Mouse (Mus musculus) cerebellum, adult 8-10 months (tissue): ENCODE results near the gene Ifnar2.
"Not testable (repeated sequence)": the region's sequence is repeated elsewhere in the genome, so short reads cannot be mapped to it uniquely, and the experiment has no call there.

Experiments used
- DNase-seq: peaks from one replicate; pipeline ENCODE4 v3.0.0; 2022

The Ifnar2 gene

GRCm38 (mm10) chr16:91432720-91433328 is 60.2 kb downstream of the Ifnar2 start:
- DNase-seq, result no peak

DNA sequence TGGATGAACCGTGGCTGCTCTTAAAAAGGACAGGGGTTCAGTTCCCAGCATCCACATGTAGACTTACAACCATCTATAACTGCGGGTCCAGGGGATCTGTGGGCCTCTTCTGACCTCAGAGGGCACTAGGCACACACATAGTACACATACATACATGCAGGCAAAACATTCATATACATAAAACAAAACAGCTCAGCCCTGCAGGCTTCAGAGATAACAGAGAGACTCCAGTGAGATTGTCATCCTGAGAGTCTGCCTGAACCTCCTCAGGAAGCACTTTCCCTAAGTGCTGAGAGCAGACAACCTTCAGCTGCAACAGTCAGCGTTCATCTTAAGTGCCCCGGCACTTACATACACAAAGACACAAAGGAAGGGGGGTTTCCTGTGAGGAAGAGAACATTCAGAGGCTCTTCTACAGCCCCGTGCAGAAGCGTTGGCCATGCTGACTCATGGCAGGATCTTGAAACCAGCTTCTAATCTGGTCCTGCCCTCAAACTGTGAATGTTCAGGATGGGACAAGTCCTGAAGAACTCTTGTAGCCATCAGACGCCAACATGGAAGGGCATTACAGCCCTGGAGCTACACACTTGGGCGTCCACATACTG is 60.8 kb downstream of the Ifnar2 start:
- no peak for DNase-seq

DNA sequence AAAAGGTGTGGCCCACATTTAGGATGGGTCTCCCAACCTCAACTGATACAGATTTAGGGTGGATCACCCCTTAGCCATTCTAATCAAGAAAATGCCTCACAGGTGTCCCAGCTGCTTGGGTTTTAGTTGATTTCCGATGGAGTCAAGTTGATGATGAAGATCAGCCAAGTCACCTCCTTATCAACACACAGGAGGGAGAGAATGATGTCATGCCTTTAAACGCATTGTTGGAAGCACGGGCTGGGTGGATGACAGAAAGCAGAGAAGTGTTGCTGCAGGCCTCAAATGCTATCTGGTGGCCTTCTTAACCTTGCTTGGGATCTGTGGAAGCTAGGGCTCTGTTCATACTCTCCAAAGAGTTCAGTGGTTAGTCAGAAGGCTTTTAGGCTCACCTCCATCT is 61.5 kb downstream of the Ifnar2 start:
- DNase-seq, result no peak

GRCm38 (mm10) chr16:91438081-91438480 is 65.5 kb downstream of the Ifnar2 start:
- no peak for DNase-seq

DNA sequence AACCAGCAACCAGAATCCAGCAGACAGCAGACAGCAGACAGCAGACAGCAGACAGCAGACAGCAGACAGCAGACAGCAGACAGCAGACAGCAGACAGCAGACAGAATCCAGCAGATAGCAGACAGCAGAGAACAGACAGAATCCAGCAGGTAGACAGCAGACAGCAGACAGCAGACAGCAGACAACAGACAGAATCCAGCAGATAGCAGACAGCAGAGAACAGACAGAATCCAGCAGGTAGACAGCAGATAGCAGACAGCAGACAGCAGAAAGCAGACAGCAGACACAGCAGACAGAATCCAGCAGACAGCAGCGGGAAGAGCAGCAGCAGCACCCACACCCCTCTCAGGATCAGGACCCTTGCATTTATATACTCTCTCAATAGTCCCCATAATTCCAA is 66.0 kb downstream of the Ifnar2 start:
- DNase-seq, result not testable (repeated sequence)

- DNase-seq, result no peak
These were observed 68.8 kb downstream of the Ifnar2 start for GRCm38 (mm10) chr16:91441366-91441765.

GRCm38 (mm10) chr16:91441811-91442240 is 69.2 kb downstream of the Ifnar2 start:
- no peak for DNase-seq

- no peak for DNase-seq
These were observed 69.9 kb downstream of the Ifnar2 start for GRCm38 (mm10) chr16:91442446-91442845.

DNA sequence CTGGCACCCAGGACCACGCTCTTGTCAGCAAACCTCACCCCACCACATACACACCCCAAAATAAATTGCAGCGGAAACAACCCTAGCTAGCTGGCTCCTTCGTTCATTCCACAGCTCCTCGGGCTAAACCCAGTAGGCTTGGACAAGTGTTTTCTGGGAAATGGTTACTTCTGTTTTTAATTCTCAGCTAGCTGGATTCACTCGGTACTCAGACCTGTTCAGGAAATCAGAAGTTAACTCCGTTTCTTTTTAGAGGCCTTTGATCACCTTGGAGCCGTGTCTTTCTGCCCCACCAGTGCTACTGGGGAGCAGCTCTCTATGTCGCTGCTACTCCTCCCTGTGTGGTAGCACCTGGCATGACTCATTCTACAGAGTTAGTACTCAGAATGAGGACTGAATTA is 70.6 kb downstream of the Ifnar2 start:
- no peak for DNase-seq

- no peak for DNase-seq
These were observed 72.3 kb downstream of the Ifnar2 start for GRCm38 (mm10) chr16:91444847-91445246.

DNA sequence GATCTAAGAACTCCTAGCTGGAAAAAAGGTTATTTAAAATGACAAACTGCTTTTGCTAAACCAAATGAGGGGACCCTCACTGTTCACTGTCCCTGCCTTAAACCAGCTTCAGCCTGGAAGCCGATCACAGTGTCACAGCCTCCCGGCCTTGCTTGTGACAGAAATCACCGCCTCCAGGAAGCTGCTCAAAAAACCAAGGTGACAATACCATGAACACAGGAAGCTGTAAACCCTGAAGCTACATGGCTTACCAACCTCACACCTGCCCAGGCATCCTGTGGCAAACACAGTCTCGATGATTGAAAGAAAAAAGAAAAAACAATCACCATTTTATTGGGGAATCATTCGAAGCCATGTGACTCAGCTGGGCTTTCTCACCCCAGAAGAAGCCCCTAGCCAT is 73.0 kb downstream of the Ifnar2 start:
- no peak for DNase-seq

DNA sequence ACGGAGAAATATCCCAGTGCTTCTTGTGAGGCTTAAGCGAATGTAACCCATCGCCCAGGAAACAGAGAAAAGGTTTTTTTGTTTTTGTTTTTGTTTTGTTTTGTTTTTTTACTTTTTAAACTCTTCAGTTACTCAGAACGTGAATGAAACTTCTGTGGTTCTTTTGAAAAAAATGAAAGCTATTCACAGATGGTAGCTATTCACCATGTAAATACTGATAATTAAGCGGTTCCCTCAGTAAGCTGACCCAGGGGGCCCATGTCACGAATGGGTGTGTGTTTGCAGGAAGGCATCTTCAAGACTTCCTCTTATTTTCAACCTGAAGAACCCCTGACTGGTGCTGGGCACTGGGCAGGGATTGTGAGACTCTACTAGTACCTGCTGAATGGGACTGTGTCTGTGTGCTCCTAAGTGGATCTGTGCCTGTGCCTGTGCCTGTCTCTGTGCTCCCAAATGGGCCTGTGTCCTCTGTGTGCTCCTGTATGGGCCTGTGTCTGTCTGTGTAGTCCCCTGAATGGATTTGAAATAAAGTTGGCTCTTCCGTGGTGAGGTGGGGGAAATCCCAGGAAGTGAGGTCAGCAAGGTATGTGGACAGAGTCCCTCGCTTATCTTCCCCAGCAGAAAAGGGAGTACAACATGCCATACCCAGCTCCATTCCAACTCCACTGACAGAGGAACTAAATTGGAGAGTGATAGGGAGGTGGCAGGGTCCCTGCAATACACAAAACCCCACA is 74.4 kb downstream of the Ifnar2 start:
- no peak for DNase-seq

DNA sequence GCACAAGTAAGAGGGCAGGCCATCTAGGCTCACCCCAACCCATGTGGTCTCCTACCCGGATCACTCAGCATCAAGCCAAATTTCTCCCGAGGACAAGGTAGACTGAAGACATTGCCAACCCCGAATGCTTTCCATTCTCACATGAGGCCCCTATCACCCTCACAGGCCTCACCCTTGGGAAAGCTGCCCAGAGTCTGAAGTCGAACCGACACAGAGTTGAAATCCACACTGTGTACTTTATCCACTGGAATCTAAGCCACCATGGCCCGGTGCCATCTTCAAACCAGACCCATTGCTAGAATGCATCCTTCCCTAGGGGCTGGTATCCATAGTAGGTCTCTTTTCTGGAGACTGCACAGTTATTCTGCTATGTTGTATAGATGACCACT is 74.9 kb downstream of the Ifnar2 start:
- DNase-seq, result no peak

GRCm38 (mm10) chr16:91448088-91448487 is 75.5 kb downstream of the Ifnar2 start:
- no peak for DNase-seq

DNA sequence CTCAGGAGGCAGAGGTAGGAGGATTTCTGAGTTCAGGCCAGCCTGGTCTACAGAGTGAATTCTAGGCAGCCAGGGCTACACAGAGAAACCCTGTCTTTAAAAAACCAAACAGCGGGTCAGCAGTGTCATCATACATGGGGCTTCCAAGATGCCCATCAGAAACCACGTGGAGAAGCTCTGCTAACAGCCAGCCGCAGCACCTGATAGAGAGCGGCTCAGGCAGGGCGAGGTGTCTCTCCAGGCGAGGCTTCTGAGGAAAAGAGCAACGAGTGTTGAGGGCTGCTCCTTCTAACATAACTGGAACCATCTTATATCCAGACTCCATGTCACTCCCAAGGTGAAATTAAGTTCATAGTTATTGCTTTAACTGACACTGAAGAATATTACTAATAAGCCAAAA is 76.3 kb downstream of the Ifnar2 start:
- no peak for DNase-seq

GRCm38 (mm10) chr16:91450137-91451064 is 77.8 kb downstream of the Ifnar2 start:
- DNase-seq, result no peak

DNA sequence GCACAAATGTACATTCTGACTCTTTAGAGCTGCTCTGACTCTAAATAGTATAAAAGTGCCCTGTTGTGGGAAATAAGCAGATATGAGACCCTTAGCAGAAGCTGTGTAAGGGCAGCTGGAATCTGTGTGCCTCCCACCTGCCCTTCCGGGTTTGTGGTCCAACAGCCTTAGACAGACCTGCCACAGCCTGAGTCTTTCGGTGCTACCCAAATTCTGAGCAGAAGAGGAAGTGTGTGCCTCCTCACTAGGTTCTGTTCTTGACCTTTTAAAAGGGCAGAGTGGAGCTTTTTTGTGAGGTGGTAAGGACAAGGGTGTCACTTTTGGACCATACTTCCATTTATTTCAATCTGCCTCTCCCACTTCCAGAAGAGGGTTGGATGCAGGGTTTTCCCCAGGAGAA is 79.4 kb downstream of the Ifnar2 start:
- DNase-seq, result no peak

- no peak for DNase-seq
These were observed 79.8 kb downstream of the Ifnar2 start for GRCm38 (mm10) chr16:91452363-91452896.
